ENCODE assay signal across 9 mouse cellular contexts in genomic region chr12:8885146-8885543, GRCm38 (mm10). TPM values are rescaled to one million over a fixed set of nuclear protein-coding genes. Genes with fewer than 3 reads are reported as not detected.
DNase-seq lines count a peak whose midpoint lies in the region; ATAC-seq lines count a peak whose summit lies in the region.
"Had no signal": no experiment of that assay in that cellular context is flagged by ENCODE, and none has a peak within 500 bp of the region (broad histone marks: within the 10 kb centered on the region; RNA-seq: fewer than 3 reads in every experiment).

No protein-coding gene starts in this region.

- H3K9ac ChIP-seq in intestine, embryonic 16.5 days (ENCODE audit: low read depth, low read length): no peak overlapping the region
- H3K9ac ChIP-seq in stomach, embryonic 14.5 days (replicated peaks; ENCODE audit: low read depth, low read length): no peak overlapping the region

- H3K4me3 ChIP-seq in intestine, embryonic 16.5 days (ENCODE audit: low read length): no peak overlapping the region
- no peak overlapping the region for H3K4me3 ChIP-seq in stomach, embryonic 14.5 days (ENCODE audit: low read depth, low read length)

- H3K4me1 ChIP-seq in intestine, embryonic 16.5 days (ENCODE audit: control insufficient read depth, insufficient read depth, low read length): peaks cover 16% of the 10 kb centered on the region
- H3K4me1 ChIP-seq in stomach, embryonic 14.5 days (ENCODE audit: control insufficient read depth, insufficient read depth, low read length): peaks cover 18% of the 10 kb centered on the region

- 16% methylated on average over 4 of the region's 4 CpGs for WGBS in intestine, embryonic 16.5 days
- 15% methylated on average over 4 of the region's 4 CpGs for WGBS in stomach, embryonic 14.5 days

- peak overlapping the region; percentile 55; the same call in 1 of the 2 replicates for H3K27ac ChIP-seq in intestine, embryonic 16.5 days (ENCODE audit: low read length)
- peak overlapping the region; percentile 75 for H3K27ac ChIP-seq in stomach, embryonic 14.5 days (ENCODE audit: low read length)

- no peaks in the 10 kb centered on the region for H3K36me3 ChIP-seq in intestine, embryonic 16.5 days (ENCODE audit: control insufficient read depth, insufficient read depth, low read length)
- no peaks in the 10 kb centered on the region for H3K36me3 ChIP-seq in stomach, embryonic 14.5 days (ENCODE audit: control insufficient read depth, insufficient read depth, low read length)
- H3K36me3 ChIP-seq: G1E had no signal

- peak; percentile 44 for DNase-seq in kidney, postnatal 10 days
- no peak for DNase-seq in kidney, postnatal 25 days
- DNase-seq in heart, adult 9 months (ENCODE audit: low spot score in 2 of 2): peak; percentile 36 to 47
- no peak for DNase-seq in layer of hippocampus, adult 11-12 months (ENCODE audit: low spot score)
- DNase-seq in right cerebral cortex, postnatal 25 days: no peak
- DNase-seq in left cerebral cortex, adult 18-20 months (ENCODE audit: low spot score in 2 of 2): no peak

- no peaks in the 10 kb centered on the region for H3K27me3 ChIP-seq in intestine, embryonic 16.5 days (replicated peaks; ENCODE audit: control insufficient read depth, insufficient read depth, low read length)
- no peaks in the 10 kb centered on the region for H3K27me3 ChIP-seq in stomach, embryonic 14.5 days (ENCODE audit: control insufficient read depth, insufficient read depth, low read length)

- no peaks in the 10 kb centered on the region for H3K9me3 ChIP-seq in intestine, embryonic 16.5 days (ENCODE audit: control insufficient read depth, low read length)
- no peaks in the 10 kb centered on the region for H3K9me3 ChIP-seq in stomach, embryonic 14.5 days (ENCODE audit: control insufficient read depth, low read depth, low read length)
- H3K9me3 ChIP-seq: G1E had no signal

- ATAC-seq in intestine, embryonic 16.5 days: peak; percentile 30
- ATAC-seq in stomach, embryonic 14.5 days (ENCODE audit: insufficient number of reproducible peaks, insufficient read depth, low FRiP score, low read depth): peak; percentile 74

- 0 out of 2 replicates have a peak overlapping the region, but pooled peaks have one; percentile 17 for H3K4me2 ChIP-seq in intestine, embryonic 16.5 days (ENCODE audit: low read depth, low read length)
- peak overlapping the region; percentile 8; the same call in 1 of the 2 replicates for H3K4me2 ChIP-seq in stomach, embryonic 14.5 days (replicated peaks; ENCODE audit: low read depth, low read length)

RNA-seq across cellular contexts. Expression of gene Laptm4a, which starts 36.3 kb away (rescaled TPM):
- polyA plus RNA-seq in intestine, embryonic 16.5 days (2015; fragmentation: Nextera tagmentation; extraction: Ambion mirVana): 244 and 257 TPM in 2 replicates
- 148 and 186 TPM in 2 replicates for polyA plus RNA-seq in stomach, embryonic 14.5 days (2014; fragmentation: Nextera tagmentation; extraction: Ambion mirVana)
- 100 to 1,000 TPM; 184 to 192 TPM for total RNA-seq in left cerebral cortex, adult 18-20 months (2021)

Comparison
In these comparisons a context has a peak if more than half of its experiments do, and no peak if none do; other contexts are left out.
1. DNase-seq: peak in kidney, postnatal 10 days (single experiment) and heart, adult 9 months (2 of 2); none in kidney, postnatal 25 days (0 of 2), layer of hippocampus, adult 11-12 months (single experiment), right cerebral cortex, postnatal 25 days (single experiment) and left cerebral cortex, adult 18-20 months (0 of 2).